Mouse (Mus musculus) lung, embryonic 16.5 days (tissue): ENCODE measurements around the gene Blzf1. TPM values are rescaled to one million over a fixed set of nuclear protein-coding genes. Genes with fewer than 3 reads are reported as not detected.

Experiments used
- ATAC-seq: fragments of 200-750 bp; cut with Nextera tagmentation; 2 replicates; pipeline ENCODE4 v1.8.0; 2017; ENCODE audit warnings: low read depth, mild to moderate bottlenecking, moderate library complexity
- H3K27ac ChIP-seq: fragments of 300-500 bp; sonication (generic); 2 replicates; pipeline ENCODE4 v1.5.1; 2014; ENCODE audit warnings: mild to moderate bottlenecking, control low read depth, low read length
- H3K27me3 ChIP-seq: fragments of 300-500 bp; sonication (generic); 2 replicates; pipeline ENCODE4 v1.6.1; 2014; ENCODE audit warnings: low read depth, low read length, mixed read lengths; ENCODE audit not compliant: control insufficient read depth, insufficient read depth
- H3K36me3 ChIP-seq: fragments of 300-500 bp; sonication (generic); 2 replicates; pipeline ENCODE4 v1.6.1; 2014; ENCODE audit warnings: low read length; ENCODE audit not compliant: control insufficient read depth, insufficient read depth
- H3K4me1 ChIP-seq: fragments of 300-500 bp; sonication (generic); replicated peaks from 2 replicates; pipeline ENCODE4 v1.6.1; 2014; ENCODE audit warnings: low read length, mixed read lengths; ENCODE audit not compliant: control insufficient read depth, insufficient read depth
- H3K4me2 ChIP-seq: fragments of 300-500 bp; sonication (generic); 2 replicates; pipeline ENCODE4 v1.6.1; 2014; ENCODE audit warnings: low read depth, low read length, control low read depth
- H3K4me3 ChIP-seq: fragments of 300-500 bp; sonication (generic); 2 replicates; pipeline ENCODE4 v1.5.1; 2014; ENCODE audit warnings: mild to moderate bottlenecking, low read length, control low read depth
- H3K9ac ChIP-seq: fragments of 300-500 bp; sonication (generic); 2 replicates; pipeline ENCODE4 v1.6.1; 2014; ENCODE audit warnings: low read length, control low read depth
- H3K9me3 ChIP-seq: fragments of 300-500 bp; sonication (generic); 2 replicates; pipeline ENCODE4 v1.6.1; 2016; ENCODE audit warnings: low read length; ENCODE audit not compliant: control insufficient read depth
- WGBS: fragments of 180-500 bp; shearing (Covaris S2); extraction: QIAGEN DNeasy Blood & Tissue Kit; methylation state at CpG from one replicate; pipeline ENCODE4 v1.1.7; 2014; 5-methylcytosine and 5-hydroxymethylcytosine counted together
- polyA plus RNA-seq: library from polyadenylated mRNA; unstranded; fragments of >200 nt; fragmentation: Nextera tagmentation; extraction: Ambion mirVana; gene quantifications from 2 replicates; pipeline ENCODE4 v1.2.1, GENCODE M21; 2015

The Blzf1 gene
- polyA plus RNA-seq, 1 experiment from 2014 or later: 37.0 TPM

- no peaks in the 10 kb centered on the region for H3K9me3 ChIP-seq
- no peaks in the 10 kb centered on the region for H3K27me3 ChIP-seq
- 42% methylated on average over 8 of the region's 8 CpGs for WGBS
- H3K4me3 ChIP-seq: no peak overlapping the region; the same call in 1 of the 2 replicates
- ATAC-seq: no peak
- H3K27ac ChIP-seq: no peak overlapping the region
- peaks cover 19% of the 10 kb centered on the region for H3K4me1 ChIP-seq
- H3K9ac ChIP-seq: 0 out of 2 replicates have a peak overlapping the region, but pooled peaks have one; percentile 79
- peak overlapping the region; percentile 94 for H3K4me2 ChIP-seq
- H3K36me3 ChIP-seq: no peaks in the 10 kb centered on the region
Observed at GRCm38 (mm10) chr1:164250391-164251150, 56.7 kb downstream of the Blzf1 start.

GRCm38 (mm10) chr1:164249332-164249711, 58.0 kb downstream of the Blzf1 start:
- no peaks in the 10 kb centered on the region for H3K9me3 ChIP-seq
- whole genome bisulfite sequencing: under 1% methylated on average over 31 of the region's 33 CpGs
- peak overlapping the region; percentile 94 for H3K4me2 ChIP-seq
- H3K27ac ChIP-seq: peak overlapping the region; percentile 66
- H3K27me3 ChIP-seq: no peaks in the 10 kb centered on the region
- ATAC-seq: peak; percentile 8
- peaks cover 19% of the 10 kb centered on the region for H3K4me1 ChIP-seq
- H3K4me3 ChIP-seq: peak overlapping the region; percentile 83
- no peaks in the 10 kb centered on the region for H3K36me3 ChIP-seq
- peak overlapping the region; percentile 79 for H3K9ac ChIP-seq

GRCm38 (mm10) chr1:164248465-164249331, 58.6 kb downstream of the Blzf1 start, which contains the start of gene Slc19a2:
Gene Slc19a2 (plus strand): TSS chr1:164249046.
- H3K4me1 ChIP-seq: peaks cover 19% of the 10 kb centered on the region
- H3K9me3 ChIP-seq: no peaks in the 10 kb centered on the region
- peak within 1 kb of the TSS; percentile 83 for H3K4me3 ChIP-seq
- no peaks in the 10 kb centered on the region for H3K27me3 ChIP-seq
- no peaks in the 10 kb centered on the region for H3K36me3 ChIP-seq
- H3K9ac ChIP-seq: peak within 1 kb of the TSS; percentile 86
- peak within 1 kb of the TSS; percentile 94 for H3K4me2 ChIP-seq
- H3K27ac ChIP-seq: peak within 1 kb of the TSS; percentile 93
- 0% methylated on average over 37 of the region's 79 CpGs for WGBS
- peak; percentile 96 for ATAC-seq

DNA sequence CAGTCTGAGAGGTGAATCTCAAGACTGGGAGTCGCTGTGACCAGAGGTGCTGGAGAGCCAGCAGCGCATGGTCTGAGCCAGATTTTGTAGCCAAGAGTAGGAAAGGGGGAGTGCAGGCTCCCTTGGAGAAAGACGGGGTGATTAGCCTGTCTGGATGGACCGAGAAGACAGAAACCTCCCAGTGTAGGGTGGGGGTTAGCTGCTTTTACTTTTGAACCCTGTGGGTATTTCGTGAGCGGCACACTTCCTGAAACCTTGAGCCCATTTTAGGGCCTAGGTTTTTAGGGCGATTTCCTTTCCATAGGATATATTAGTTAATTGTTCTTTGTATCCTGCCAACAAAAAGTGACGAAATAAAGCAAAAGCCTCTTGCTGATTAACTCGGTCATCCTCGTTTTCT, 59.3 kb downstream of the Blzf1 start:
- peak overlapping the region; percentile 80 for H3K4me2 ChIP-seq
- H3K9me3 ChIP-seq: no peaks in the 10 kb centered on the region
- no peak for ATAC-seq
- H3K27ac ChIP-seq: peak overlapping the region; percentile 93
- H3K36me3 ChIP-seq: no peaks in the 10 kb centered on the region
- H3K4me3 ChIP-seq: peak overlapping the region; percentile 83
- H3K9ac ChIP-seq: peak overlapping the region; percentile 86
- peaks cover 19% of the 10 kb centered on the region for H3K4me1 ChIP-seq
- WGBS: 12% methylated on average over 10 of the region's 10 CpGs
- H3K27me3 ChIP-seq: no peaks in the 10 kb centered on the region

DNA sequence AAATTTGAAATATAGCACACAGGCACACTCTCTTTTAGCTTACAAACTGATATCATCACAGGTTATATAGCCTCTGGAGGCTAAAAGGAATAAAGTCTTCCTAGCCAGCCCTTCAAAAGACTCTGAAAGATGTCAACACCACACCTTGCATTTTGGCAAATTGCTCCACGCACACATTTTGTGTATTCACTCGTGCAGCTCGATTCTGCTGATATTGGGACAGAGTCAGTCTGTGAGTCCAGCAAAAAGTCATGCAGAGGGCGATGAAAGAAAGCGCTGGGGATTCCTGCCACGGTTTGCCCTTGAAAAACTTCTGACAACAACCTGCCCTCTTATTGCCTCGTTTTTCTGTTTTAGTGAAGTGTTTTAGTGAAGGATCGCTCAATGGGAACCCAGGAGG, 59.8 kb downstream of the Blzf1 start:
- no peaks in the 10 kb centered on the region for H3K9me3 ChIP-seq
- no peaks in the 10 kb centered on the region for H3K27me3 ChIP-seq
- peak overlapping the region; percentile 93 for H3K27ac ChIP-seq
- no peaks in the 10 kb centered on the region for H3K36me3 ChIP-seq
- peak overlapping the region; percentile 80 for H3K4me2 ChIP-seq
- peak overlapping the region; percentile 86 for H3K9ac ChIP-seq
- H3K4me1 ChIP-seq: peaks cover 19% of the 10 kb centered on the region
- peak overlapping the region; percentile 83; the same call in 1 of the 2 replicates for H3K4me3 ChIP-seq
- ATAC-seq: no peak
- WGBS: 41% methylated on average over 8 of the region's 8 CpGs

- Histone ChIP-seq H3K4me2 (no peak overlapping the region), H3K27me3 (no peaks in the 10 kb centered on the region), H3K36me3 (no peaks in the 10 kb centered on the region), H3K4me1 (peaks cover 3% of the 10 kb centered on the region), H3K4me3 (no peak overlapping the region), H3K9me3 (no peaks in the 10 kb centered on the region), H3K27ac (no peak overlapping the region), H3K9ac (no peak overlapping the region)
- WGBS: 49% methylated on average over 8 of the region's 8 CpGs
- ATAC-seq: no peak
Observed at GRCm38 (mm10) chr1:164242809-164243208, 64.5 kb downstream of the Blzf1 start.

DNA sequence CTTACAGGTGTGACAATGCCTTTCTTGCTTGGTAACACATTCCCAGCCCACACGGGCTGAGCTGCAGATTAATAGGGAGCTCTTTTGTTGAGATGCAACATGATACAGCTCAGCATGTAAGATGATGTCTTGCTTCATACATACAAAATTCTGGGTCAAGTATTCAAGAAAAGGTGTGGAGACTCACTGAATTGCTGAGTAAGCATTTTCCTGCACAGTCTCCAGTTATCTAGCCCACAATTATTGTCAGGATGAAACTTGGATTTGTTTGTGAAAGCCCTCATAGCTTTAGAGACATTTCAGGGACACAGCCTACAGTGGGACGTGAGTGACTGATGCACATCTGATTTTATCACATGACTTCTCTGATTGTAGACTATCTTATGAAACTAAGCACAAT, 65.8 kb downstream of the Blzf1 start:
- Histone ChIP-seq H3K4me1 (no peaks in the 10 kb centered on the region), H3K9ac (no peak overlapping the region), H3K4me3 (no peak overlapping the region), H3K36me3 (no peaks in the 10 kb centered on the region), H3K27me3 (no peaks in the 10 kb centered on the region), H3K27ac (no peak overlapping the region), H3K9me3 (no peaks in the 10 kb centered on the region), H3K4me2 (no peak overlapping the region)
- no peak for ATAC-seq
- 84% methylated on average over 2 of the region's 2 CpGs for WGBS
